Mouse (Mus musculus): ENCODE results near the gene Itsn1. TPM values are rescaled to one million over a fixed set of nuclear protein-coding genes. Genes with fewer than 3 reads are reported as not detected.
A peak's percentile ranks its signal among the peaks of the same experiment; 100 is the strongest.

Gene Itsn1
- polyA plus RNA-seq, 1 experiment from 2014 or later, result 40.1 TPM

GRCm38 (mm10) chr16:91903801-91904506 is 174.9 kb downstream of the Itsn1 start:
- H3K4me2 ChIP-seq (ENCODE audit: low read depth, low read length), result no peak overlapping the region
- no peaks in the 10 kb centered on the region for H3K9me3 ChIP-seq (replicated peaks; ENCODE audit: control insufficient read depth, low read length)
- H3K27me3 ChIP-seq (ENCODE audit: control insufficient read depth, insufficient read depth, low read length), result no peaks in the 10 kb centered on the region
- no peak overlapping the region for H3K4me3 ChIP-seq (ENCODE audit: low read depth, low read length)
- H3K4me1 ChIP-seq (ENCODE audit: control insufficient read depth, insufficient read depth, low read length), result no peaks in the 10 kb centered on the region
- ATAC-seq (replicated peaks; ENCODE audit: insufficient number of reproducible peaks, low FRiP score, low TSS enrichment, low read depth) (no peak), DNase-seq (ENCODE audit: low spot score) (no peak)
- 93% methylated on average over 13 of the region's 13 CpGs for WGBS
- H3K36me3 ChIP-seq (replicated peaks; ENCODE audit: control insufficient read depth, insufficient read depth, low read depth, low read length), result no peaks in the 10 kb centered on the region
- H3K27ac ChIP-seq (replicated peaks; ENCODE audit: low read depth, low read length), result no peak overlapping the region
- no peak overlapping the region for H3K9ac ChIP-seq (replicated peaks; ENCODE audit: low read length)

DNA sequence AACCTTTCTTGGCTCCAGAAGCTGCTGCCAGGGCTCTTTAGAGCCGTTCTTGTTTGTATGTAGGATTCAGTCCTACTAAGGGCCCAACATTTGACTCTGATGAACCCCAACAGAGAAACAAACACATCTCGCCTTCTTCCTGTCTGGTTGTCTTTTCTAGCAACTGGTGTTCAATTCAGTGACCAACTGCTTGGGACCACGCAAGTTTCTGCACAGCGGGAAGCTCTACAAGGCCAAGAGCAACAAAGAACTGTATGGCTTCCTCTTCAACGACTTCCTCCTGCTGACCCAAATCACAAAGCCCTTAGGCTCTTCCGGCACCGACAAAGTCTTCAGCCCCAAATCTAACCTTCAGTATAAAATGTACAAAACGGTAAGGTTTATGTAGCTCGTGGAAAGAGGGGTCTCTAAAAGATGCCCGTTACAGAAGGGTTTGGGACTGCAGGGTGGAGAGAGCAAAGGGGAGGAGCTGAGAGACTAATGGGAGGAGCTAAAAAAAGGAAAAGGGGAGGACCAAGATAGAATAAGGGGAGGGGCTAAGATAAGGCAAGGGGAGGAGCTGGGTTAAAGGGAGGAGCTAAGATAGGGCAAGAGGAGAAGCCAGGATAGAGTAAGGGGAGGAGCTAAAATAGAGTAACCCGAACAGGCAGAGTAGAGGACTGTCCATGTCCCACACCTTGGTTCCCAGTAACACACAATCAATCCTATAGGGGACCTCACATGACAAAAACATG is 176.2 kb downstream of the Itsn1 start:
- H3K9me3 ChIP-seq (replicated peaks; ENCODE audit: control insufficient read depth, low read length), result no peaks in the 10 kb centered on the region
- H3K4me2 ChIP-seq (ENCODE audit: low read depth, low read length), result no peak overlapping the region
- no peak overlapping the region for H3K9ac ChIP-seq (replicated peaks; ENCODE audit: low read length)
- 85% methylated on average over 11 of the region's 11 CpGs for WGBS
- no peak overlapping the region for H3K27ac ChIP-seq (replicated peaks; ENCODE audit: low read depth, low read length)
- no peaks in the 10 kb centered on the region for H3K4me1 ChIP-seq (ENCODE audit: control insufficient read depth, insufficient read depth, low read length)
- no peaks in the 10 kb centered on the region for H3K27me3 ChIP-seq (ENCODE audit: control insufficient read depth, insufficient read depth, low read length)
- ATAC-seq (replicated peaks; ENCODE audit: insufficient number of reproducible peaks, low FRiP score, low TSS enrichment, low read depth), result no peak
- H3K36me3 ChIP-seq (replicated peaks; ENCODE audit: control insufficient read depth, insufficient read depth, low read depth, low read length), result no peaks in the 10 kb centered on the region
- no peak for DNase-seq (ENCODE audit: low spot score)
- no peak overlapping the region for H3K4me3 ChIP-seq (ENCODE audit: low read depth, low read length)

DNA sequence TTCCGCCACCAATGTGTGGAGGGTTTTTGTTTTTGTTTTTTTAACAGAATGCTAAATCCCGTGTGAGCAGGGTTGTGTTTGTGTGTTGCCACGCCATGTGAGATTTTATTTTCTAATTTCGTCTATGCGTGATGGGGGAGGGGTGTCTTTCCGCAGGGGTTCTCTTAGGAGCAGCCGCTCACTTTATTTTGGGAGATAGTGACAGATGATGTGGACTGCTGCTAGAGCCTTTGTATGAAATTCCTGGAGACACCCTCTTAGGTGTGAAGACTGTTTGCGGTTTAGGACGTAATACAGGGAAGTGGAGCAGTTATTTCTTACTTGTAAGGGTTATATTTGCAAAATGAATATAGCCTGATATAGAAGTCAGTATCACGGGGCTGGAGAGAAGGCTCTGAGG is 176.9 kb downstream of the Itsn1 start:
- H3K36me3 ChIP-seq (replicated peaks; ENCODE audit: control insufficient read depth, insufficient read depth, low read depth, low read length), result no peaks in the 10 kb centered on the region
- H3K27ac ChIP-seq (replicated peaks; ENCODE audit: low read depth, low read length), result no peak overlapping the region
- H3K27me3 ChIP-seq (ENCODE audit: control insufficient read depth, insufficient read depth, low read length), result no peaks in the 10 kb centered on the region
- no peak for DNase-seq (ENCODE audit: low spot score)
- H3K9me3 ChIP-seq (replicated peaks; ENCODE audit: control insufficient read depth, low read length), result no peaks in the 10 kb centered on the region
- no peak for ATAC-seq (replicated peaks; ENCODE audit: insufficient number of reproducible peaks, low FRiP score, low TSS enrichment, low read depth)
- H3K4me3 ChIP-seq (ENCODE audit: low read depth, low read length), result no peak overlapping the region
- no peak overlapping the region for H3K9ac ChIP-seq (replicated peaks; ENCODE audit: low read length)
- WGBS, result 85% methylated on average over 10 of the region's 10 CpGs
- H3K4me2 ChIP-seq (ENCODE audit: low read depth, low read length), result no peak overlapping the region
- H3K4me1 ChIP-seq (ENCODE audit: control insufficient read depth, insufficient read depth, low read length), result no peaks in the 10 kb centered on the region

GRCm38 (mm10) chr16:91906672-91907071 is 177.6 kb downstream of the Itsn1 start:
- Histone ChIP-seq H3K36me3 (replicated peaks; ENCODE audit: control insufficient read depth, insufficient read depth, low read depth, low read length) (no peaks in the 10 kb centered on the region), H3K4me1 (ENCODE audit: control insufficient read depth, insufficient read depth, low read length) (no peaks in the 10 kb centered on the region), H3K4me2 (ENCODE audit: low read depth, low read length) (no peak overlapping the region), H3K4me3 (ENCODE audit: low read depth, low read length) (no peak overlapping the region), H3K9me3 (replicated peaks; ENCODE audit: control insufficient read depth, low read length) (no peaks in the 10 kb centered on the region), H3K27me3 (ENCODE audit: control insufficient read depth, insufficient read depth, low read length) (no peaks in the 10 kb centered on the region), H3K27ac (replicated peaks; ENCODE audit: low read depth, low read length) (no peak overlapping the region), H3K9ac (replicated peaks; ENCODE audit: low read length) (no peak overlapping the region)
- 93% methylated on average over 5 of the region's 5 CpGs for WGBS
- ATAC-seq (replicated peaks; ENCODE audit: insufficient number of reproducible peaks, low FRiP score, low TSS enrichment, low read depth) (no peak), DNase-seq (ENCODE audit: low spot score) (no peak)

DNA sequence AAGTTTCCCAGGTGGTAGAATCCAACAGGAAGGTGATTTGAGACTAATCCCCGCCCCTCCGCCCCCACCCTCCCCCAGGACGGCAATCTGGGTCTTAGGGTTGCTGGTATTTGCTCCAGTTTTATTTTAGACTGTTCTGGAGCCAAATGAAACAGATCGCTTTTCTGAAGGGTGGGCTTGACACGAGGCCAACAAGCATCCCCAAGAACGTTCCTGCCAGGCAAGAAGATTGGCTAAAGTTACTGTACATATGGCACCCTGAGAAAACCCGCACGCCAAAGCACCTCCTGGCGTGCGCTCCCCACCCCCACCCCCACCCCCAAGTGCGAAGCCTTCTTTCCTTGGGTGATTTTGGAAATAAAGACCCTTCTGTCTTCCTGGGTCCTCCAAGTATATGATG is 178.1 kb downstream of the Itsn1 start:
- DNase-seq (ENCODE audit: low spot score) (no peak), ATAC-seq (replicated peaks; ENCODE audit: insufficient number of reproducible peaks, low FRiP score, low TSS enrichment, low read depth) (no peak)
- no peaks in the 10 kb centered on the region for H3K9me3 ChIP-seq (replicated peaks; ENCODE audit: control insufficient read depth, low read length)
- no peak overlapping the region for H3K27ac ChIP-seq (replicated peaks; ENCODE audit: low read depth, low read length)
- no peak overlapping the region for H3K4me2 ChIP-seq (ENCODE audit: low read depth, low read length)
- H3K4me1 ChIP-seq (ENCODE audit: control insufficient read depth, insufficient read depth, low read length), result no peaks in the 10 kb centered on the region
- no peaks in the 10 kb centered on the region for H3K36me3 ChIP-seq (replicated peaks; ENCODE audit: control insufficient read depth, insufficient read depth, low read depth, low read length)
- 80% methylated on average over 11 of the region's 11 CpGs for WGBS
- H3K9ac ChIP-seq (replicated peaks; ENCODE audit: low read length), result no peak overlapping the region
- H3K27me3 ChIP-seq (ENCODE audit: control insufficient read depth, insufficient read depth, low read length), result no peaks in the 10 kb centered on the region
- H3K4me3 ChIP-seq (ENCODE audit: low read depth, low read length), result no peak overlapping the region

DNA sequence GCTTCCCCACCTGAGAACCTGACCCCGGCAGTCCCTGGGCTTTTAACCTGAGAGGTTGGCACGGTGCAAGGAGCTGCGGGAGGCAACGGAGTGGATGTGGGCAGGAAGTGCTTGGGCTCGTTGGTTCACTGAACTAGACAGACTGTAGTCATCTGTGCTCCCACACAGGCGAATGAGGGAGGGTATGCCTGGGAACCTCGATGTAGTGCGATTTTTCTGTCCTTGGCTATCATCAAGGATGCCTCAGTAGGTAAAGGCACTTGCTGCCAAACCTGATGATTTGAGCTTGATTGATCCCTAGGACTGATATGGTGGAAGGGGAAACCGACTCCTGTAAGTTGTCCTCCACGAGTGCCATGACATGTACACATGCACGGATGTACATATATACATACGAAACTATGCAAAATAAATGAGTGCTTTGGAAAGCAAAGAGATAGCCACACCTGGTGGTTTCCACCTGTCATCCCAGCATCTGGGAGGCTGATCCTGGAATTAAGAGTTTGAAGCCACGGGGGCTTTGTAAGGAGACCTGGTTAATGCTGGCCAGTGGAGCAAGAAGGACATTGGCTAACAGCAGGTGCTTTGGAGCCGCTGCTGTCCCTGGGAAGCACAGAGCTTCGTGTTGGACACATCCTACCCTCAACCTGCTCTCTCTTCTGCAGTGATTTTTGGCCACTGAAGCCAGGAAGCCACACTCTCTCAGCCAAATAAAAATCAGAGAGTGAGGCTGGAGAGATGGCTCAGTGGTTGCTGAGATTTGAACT is 180.7 kb downstream of the Itsn1 start:
- no peak for DNase-seq (ENCODE audit: low spot score)
- no peaks in the 10 kb centered on the region for H3K27me3 ChIP-seq (ENCODE audit: control insufficient read depth, insufficient read depth, low read length)
- no peak overlapping the region for H3K4me2 ChIP-seq (ENCODE audit: low read depth, low read length)
- no peak for ATAC-seq (replicated peaks; ENCODE audit: insufficient number of reproducible peaks, low FRiP score, low TSS enrichment, low read depth)
- 89% methylated on average over 15 of the region's 15 CpGs for WGBS
- no peaks in the 10 kb centered on the region for H3K9me3 ChIP-seq (replicated peaks; ENCODE audit: control insufficient read depth, low read length)
- H3K36me3 ChIP-seq (replicated peaks; ENCODE audit: control insufficient read depth, insufficient read depth, low read depth, low read length), result no peaks in the 10 kb centered on the region
- H3K27ac ChIP-seq (replicated peaks; ENCODE audit: low read depth, low read length), result no peak overlapping the region
- no peaks in the 10 kb centered on the region for H3K4me1 ChIP-seq (ENCODE audit: control insufficient read depth, insufficient read depth, low read length)
- H3K9ac ChIP-seq (replicated peaks; ENCODE audit: low read length), result no peak overlapping the region
- H3K4me3 ChIP-seq (ENCODE audit: low read depth, low read length), result no peak overlapping the region

DNA sequence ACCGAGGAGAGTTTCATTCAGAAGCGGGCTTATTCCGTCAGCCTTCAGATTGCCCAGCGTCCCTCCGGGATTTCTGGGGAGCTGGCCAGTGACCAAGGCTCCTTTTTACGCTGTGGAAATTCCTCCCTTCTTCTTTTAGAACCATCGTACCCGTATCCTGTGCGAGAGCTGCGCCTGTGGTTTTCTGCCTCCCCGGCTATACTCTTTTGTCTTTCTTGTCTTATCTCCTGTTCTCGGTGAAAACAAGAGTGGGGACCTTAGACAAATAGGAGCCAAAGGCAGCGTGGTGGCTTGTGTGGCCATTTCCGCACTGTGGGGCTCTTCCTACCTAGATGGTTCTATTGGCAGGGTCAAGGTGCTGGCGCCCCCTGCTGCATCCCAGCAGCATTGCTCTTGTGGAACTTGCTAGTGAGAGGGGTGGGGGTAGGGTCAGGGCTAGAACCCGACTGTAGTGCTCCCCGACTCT is 188.6 kb downstream of the Itsn1 start:
- peak overlapping the region; percentile 37 for H3K9ac ChIP-seq (replicated peaks; ENCODE audit: low read length)
- no peaks in the 10 kb centered on the region for H3K36me3 ChIP-seq (replicated peaks; ENCODE audit: control insufficient read depth, insufficient read depth, low read depth, low read length)
- H3K27me3 ChIP-seq (ENCODE audit: control insufficient read depth, insufficient read depth, low read length), result no peaks in the 10 kb centered on the region
- H3K4me2 ChIP-seq (ENCODE audit: low read depth, low read length), result no peak overlapping the region; the same call in 1 of the 2 replicates
- 41% methylated on average over 17 of the region's 17 CpGs for WGBS
- no peaks in the 10 kb centered on the region for H3K4me1 ChIP-seq (ENCODE audit: control insufficient read depth, insufficient read depth, low read length)
- 0 out of 2 replicates have a peak, but pooled peaks have one; percentile 27 for ATAC-seq (replicated peaks; ENCODE audit: insufficient number of reproducible peaks, low FRiP score, low TSS enrichment, low read depth)
- H3K9me3 ChIP-seq (replicated peaks; ENCODE audit: control insufficient read depth, low read length), result no peaks in the 10 kb centered on the region
- H3K27ac ChIP-seq (replicated peaks; ENCODE audit: low read depth, low read length), result no peak overlapping the region
- H3K4me3 ChIP-seq (ENCODE audit: low read depth, low read length), result no peak overlapping the region
- peak; percentile 90 for DNase-seq (ENCODE audit: low spot score)

All from embryonic facial prominence, embryonic 11.5 days (tissue).